Mouse (Mus musculus) kidney, adult 18-20 months (tissue): ENCODE data around the gene Sval3.

ENCODE experiments used
- DNase-seq: peaks from one replicate; pipeline ENCODE4 v3.0.0; 2021

The Sval3 gene

GRCm38 (mm10) chr6:41967840-41968239, at the start of gene Sval3:
Gene Sval3, plus strand, starts transcription at chr6:41968140.
- no peak for DNase-seq

- no peak for DNase-seq
These were observed 16.6 kb upstream of the Sval3 start, which contains the start of gene Sval1 for GRCm38 (mm10) chr6:41951330-41951729. Gene Sval1, plus strand, starts transcription at chr6:41951630.
